Mouse (Mus musculus) 3134 (cell line): Measurements from ENCODE around the gene Fmnl1.
"Not testable (repeated sequence)": the region's sequence is repeated elsewhere in the genome, so short reads cannot be mapped to it uniquely, and the experiment has no call there.

ENCODE experiments used
- DNase-seq: peaks from one replicate; pipeline ENCODE4 v3.0.0-alpha.2; 2011; ENCODE audit warnings: low spot score; ENCODE audit not compliant: insufficient read length; ENCODE audit errors: extremely low read depth

Fmnl1 gene

DNA sequence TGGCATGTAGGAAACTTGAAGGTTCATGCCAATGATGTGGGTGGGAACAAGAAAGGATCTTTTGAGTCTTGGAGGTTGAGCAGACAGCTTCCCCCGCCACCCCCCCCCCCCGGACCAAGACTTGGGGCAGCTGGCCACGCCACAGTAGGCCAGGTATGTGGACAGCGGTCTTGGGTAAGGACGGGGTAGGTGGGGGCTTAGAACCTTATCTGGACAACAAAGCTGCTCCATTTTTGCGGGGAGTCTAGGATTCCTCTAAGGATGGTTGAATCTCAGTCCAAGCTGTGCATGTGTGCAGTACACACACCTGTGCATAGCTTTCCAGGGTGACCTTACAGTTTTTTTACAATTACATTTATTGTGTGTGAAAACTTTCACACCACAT lies 47.6 kb downstream of the Fmnl1 start:
- DNase-seq: no peak

DNA sequence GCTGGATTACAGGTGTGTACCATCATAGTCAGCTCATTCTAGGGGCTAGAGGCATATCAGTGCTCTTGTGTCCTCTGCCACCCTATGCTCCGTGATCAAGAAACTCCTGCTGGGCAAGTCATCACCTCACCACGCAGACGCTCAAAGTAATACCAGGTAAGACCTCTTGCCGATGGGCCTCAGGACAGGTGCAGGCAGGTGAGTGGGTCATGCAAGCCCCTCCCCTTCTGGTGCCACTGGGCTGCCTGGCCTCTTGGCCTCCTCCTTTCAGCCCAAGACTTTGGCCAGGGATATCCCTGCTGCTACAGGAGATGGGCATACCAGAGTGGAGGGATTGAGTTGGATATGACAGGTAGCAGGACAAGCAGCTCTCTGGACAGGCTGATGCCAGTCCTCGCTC lies 48.4 kb downstream of the Fmnl1 start:
- no peak for DNase-seq

DNA sequence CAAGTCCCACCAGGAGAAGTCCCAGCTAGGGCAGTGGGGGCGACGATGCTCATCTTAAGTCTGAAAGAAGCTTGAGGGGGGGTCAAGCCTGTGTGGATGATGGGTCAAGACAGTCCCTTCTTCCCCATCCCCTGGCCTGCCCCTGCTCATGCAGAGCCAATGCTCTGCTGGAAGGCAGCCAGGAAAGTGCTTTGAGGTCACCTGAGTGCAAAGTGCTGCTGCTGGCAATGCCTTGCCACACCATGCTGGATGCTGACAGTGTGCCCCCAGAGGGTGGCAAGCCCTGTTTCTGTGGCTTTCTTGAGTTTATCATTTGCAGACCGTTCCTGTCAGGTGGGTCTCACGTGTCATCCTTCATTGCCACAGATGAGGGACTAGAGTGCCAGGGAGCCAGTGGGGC lies 49.1 kb downstream of the Fmnl1 start:
- DNase-seq: no peak

- DNase-seq: no peak
These were observed 50.5 kb downstream of the Fmnl1 start for GRCm38 (mm10) chr11:103221437-103221836.

DNA sequence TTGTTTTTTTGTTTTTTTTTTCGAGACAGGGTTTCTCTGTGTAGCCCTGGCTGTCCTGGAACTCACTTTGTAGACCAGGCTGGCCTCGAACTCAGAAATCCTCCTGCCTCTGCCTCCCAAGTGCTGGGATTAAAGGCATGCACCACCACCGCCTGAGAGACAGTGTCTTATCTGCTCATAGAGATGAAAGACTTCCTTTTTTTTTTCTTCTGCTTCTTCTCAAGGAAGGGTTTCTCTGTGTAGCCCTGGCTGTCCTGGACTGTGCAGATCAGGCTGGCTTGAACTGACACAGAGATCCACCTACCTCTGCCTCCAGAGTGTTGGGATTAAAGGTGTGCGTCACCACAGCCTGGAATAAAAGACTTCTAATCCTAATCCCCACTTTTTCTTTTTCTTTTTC lies 51.8 kb downstream of the Fmnl1 start:
- DNase-seq: not testable (repeated sequence)

DNA sequence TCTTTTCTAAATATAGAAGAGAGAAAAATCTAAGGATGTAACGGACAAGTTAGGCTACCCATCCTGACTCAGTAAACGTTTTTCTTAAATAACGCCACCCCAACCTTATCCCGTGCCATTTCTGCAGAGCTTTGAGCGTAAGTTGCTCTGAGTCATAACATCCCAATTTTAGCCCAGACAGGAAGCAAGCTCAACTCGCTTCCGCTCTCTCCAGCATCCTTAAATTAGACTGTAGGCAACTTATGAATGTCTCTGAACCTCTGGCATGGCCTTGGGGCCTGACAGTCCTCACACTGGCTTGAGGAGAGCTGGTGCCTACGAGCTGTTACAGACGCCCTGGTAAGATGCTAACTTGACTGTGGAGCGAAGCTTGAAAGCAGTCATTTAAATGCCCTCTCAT lies 52.5 kb downstream of the Fmnl1 start:
- DNase-seq: no peak

- no peak for DNase-seq
These were observed 53.1 kb downstream of the Fmnl1 start for GRCm38 (mm10) chr11:103223951-103224456.

- DNase-seq: no peak
These were observed 58.7 kb downstream of the Fmnl1 start for GRCm38 (mm10) chr11:103229608-103230007.

DNA sequence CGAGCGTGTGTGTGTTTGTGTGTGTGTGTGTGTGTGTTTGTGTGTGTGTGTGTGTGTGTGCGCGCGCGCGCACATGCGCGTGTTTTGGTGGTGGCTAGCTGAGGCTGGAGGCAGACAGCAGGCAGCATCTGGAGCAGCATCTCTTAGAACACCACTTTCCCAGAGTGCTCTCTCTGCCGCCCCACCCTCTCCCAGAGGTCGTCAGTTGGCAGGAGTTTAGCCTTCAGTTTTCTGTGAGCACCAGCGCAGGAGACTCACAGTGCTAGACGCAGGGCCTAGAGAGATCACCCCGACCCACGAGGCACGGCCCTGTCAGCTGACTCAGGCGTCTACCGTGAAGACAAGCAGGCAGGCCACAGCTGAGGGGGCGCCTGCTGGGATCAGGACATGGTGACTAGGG lies 59.7 kb downstream of the Fmnl1 start:
- no peak for DNase-seq

- DNase-seq: no peak
These were observed 60.5 kb downstream of the Fmnl1 start for GRCm38 (mm10) chr11:103231367-103231766.

GRCm38 (mm10) chr11:103232966-103233365 lies 62.1 kb downstream of the Fmnl1 start:
- peak; percentile 63 for DNase-seq

DNA sequence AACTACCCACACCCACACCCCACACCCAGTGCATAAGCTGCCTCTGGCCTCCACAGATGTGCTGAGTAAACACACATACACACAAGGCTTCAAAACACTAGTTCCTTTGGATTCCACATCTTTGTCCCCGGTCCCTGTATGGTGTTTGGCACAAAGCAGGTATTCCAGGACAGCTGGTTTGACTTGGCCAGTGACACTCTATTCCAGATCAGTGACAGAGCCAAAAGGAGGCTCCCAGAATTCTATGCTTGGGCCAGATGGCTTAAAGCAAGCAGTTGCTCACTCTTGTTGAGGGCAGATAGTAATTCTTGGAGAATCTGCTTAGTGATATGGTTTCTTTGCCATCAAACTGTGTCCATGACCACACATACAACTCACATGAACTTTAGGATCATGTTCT lies 63.5 kb downstream of the Fmnl1 start:
- DNase-seq: no peak

DNA sequence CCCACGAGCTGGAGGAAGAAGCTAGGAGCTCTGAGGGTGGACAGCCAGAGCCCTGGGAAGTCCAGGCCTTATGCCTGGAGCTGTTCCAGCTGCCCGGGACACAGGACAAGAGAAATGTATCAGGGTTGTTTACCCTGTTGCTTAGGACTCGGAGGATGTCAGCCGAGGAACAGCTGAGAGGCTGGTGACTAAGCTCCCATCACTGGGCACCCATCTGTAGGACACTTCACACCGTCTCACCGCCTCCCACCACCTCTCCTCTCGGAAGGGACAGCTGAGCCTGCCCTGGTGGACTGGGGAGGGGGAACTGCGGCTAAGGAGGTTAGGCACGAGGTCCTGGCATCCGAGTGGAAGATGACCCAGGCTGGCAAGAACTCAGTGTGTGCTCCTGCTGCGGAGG lies 64.8 kb downstream of the Fmnl1 start:
- peak; percentile 52 for DNase-seq

- no peak for DNase-seq
These were observed 65.5 kb downstream of the Fmnl1 start for GRCm38 (mm10) chr11:103236431-103236830.

GRCm38 (mm10) chr11:103236903-103237302 lies 66.0 kb downstream of the Fmnl1 start:
- no peak for DNase-seq

GRCm38 (mm10) chr11:103237757-103238156 lies 66.8 kb downstream of the Fmnl1 start:
- no peak for DNase-seq

DNA sequence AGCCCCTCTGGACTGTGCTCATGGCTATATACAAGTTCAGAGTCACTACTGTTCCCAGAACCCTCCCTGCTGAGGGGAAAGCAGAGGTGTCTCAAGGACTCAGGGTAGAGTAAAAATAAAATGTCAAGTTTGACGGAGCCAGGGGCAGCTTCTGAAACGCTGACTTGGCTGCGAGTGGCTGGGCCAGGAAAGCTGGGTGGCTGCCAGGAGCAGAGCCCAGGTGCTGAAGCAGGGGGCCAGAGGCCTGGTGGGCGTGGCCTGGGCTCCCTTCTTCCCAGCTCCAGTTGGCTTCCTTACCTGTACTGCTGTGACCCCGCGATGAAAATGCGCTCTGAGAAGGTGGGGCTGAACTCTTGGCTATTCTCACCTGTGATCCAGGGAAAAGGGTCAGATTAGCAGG lies 69.8 kb downstream of the Fmnl1 start:
- DNase-seq: no peak

GRCm38 (mm10) chr11:103244856-103245255 lies 73.9 kb downstream of the Fmnl1 start:
- no peak for DNase-seq

- peak; percentile 94 for DNase-seq
These were observed 75.3 kb downstream of the Fmnl1 start for GRCm38 (mm10) chr11:103246081-103246730.

DNA sequence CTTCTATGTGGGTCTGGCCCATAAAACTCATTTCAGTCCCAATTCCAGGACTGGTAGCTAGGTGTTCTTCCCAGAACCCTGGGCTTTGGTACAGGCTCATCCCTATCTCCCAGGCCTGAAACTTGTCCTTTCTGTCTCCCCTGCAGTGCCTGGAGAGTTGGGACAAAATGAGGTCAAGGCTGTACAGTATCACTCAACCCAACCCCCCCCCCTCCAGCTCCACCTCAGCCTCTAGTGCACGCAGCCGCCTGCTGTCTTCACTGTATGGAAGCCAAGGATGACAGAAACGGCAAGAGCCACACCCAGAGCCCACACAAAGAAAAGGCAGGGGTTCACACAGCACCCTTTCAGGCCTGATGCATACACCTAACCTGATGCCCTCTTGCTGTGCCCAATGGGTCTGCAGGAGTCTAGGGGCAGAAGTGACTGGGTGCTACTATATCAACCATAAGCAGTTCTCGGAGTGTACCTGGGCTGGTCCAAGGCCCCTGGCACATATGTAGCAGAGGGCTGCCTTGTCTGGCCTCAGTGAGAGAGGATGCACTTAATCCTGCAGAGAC lies 75.9 kb downstream of the Fmnl1 start:
- DNase-seq: no peak

GRCm38 (mm10) chr11:103247504-103248177 lies 76.7 kb downstream of the Fmnl1 start:
- DNase-seq: peak; percentile 63
